Mouse (Mus musculus): Measurements from ENCODE around the gene Bmp2. TPM values are rescaled to one million over a fixed set of nuclear protein-coding genes. Genes with fewer than 3 reads are reported as not detected.

Gene Bmp2
- polyA plus RNA-seq, 1 experiment: 6.2 TPM

GRCm38 (mm10) chr2:133517867-133518266 is 34.1 kb upstream of the Bmp2 start:
- TF ChIP-seq POLR2A (IDR thresholded peaks at IDR 0.05; ENCODE audit: low read depth, low read length): no peak
- Histone ChIP-seq H3K4me3 (ENCODE audit: extremely low read depth, insufficient read depth, insufficient read length) (no peak overlapping the region), H3K27ac (ENCODE audit: insufficient read depth, low read length) (no peak overlapping the region), H3K4me1 (ENCODE audit: control insufficient read depth, insufficient read depth, insufficient read length) (no peaks in the 10 kb centered on the region), H3K27me3 (ENCODE audit: control insufficient read depth, insufficient read depth, low read length) (no peaks in the 10 kb centered on the region), H3K36me3 (ENCODE audit: control insufficient read depth, insufficient read depth, low read length) (no peaks in the 10 kb centered on the region)
- no peak for DNase-seq (ENCODE audit: low read depth in 1 of 2, low spot score in 2 of 2)
- 11% methylated on average over 2 of the region's 2 CpGs for WGBS

GRCm38 (mm10) chr2:133521193-133521592 is 30.8 kb upstream of the Bmp2 start:
- WGBS: 65% methylated on average over 5 of the region's 5 CpGs
- H3K4me1 ChIP-seq (ENCODE audit: control insufficient read depth, insufficient read depth, insufficient read length): no peaks in the 10 kb centered on the region
- TF ChIP-seq POLR2A (IDR thresholded peaks at IDR 0.05; ENCODE audit: low read depth, low read length) (no peak), CTCF (IDR thresholded peaks at IDR 0.05; ENCODE audit: extremely low read depth, insufficient read depth, insufficient read length, insufficient replicate concordance) (no peak)
- H3K36me3 ChIP-seq (ENCODE audit: control insufficient read depth, insufficient read depth, low read length): no peaks in the 10 kb centered on the region
- no peak for DNase-seq (ENCODE audit: low read depth in 1 of 2, low spot score in 2 of 2)
- no peaks in the 10 kb centered on the region for H3K27me3 ChIP-seq (ENCODE audit: control insufficient read depth, insufficient read depth, low read length)
- no peak overlapping the region for H3K27ac ChIP-seq (ENCODE audit: insufficient read depth, low read length)
- H3K4me3 ChIP-seq (ENCODE audit: extremely low read depth, insufficient read depth, insufficient read length): no peak overlapping the region

GRCm38 (mm10) chr2:133522121-133522520 is 29.8 kb upstream of the Bmp2 start:
- Histone ChIP-seq H3K36me3 (ENCODE audit: control insufficient read depth, insufficient read depth, low read length) (no peaks in the 10 kb centered on the region), H3K4me3 (ENCODE audit: extremely low read depth, insufficient read depth, insufficient read length) (no peak overlapping the region), H3K27ac (ENCODE audit: insufficient read depth, low read length) (no peak overlapping the region), H3K4me1 (ENCODE audit: control insufficient read depth, insufficient read depth, insufficient read length) (no peaks in the 10 kb centered on the region), H3K27me3 (ENCODE audit: control insufficient read depth, insufficient read depth, low read length) (no peaks in the 10 kb centered on the region)
- TF ChIP-seq CTCF (IDR thresholded peaks at IDR 0.05; ENCODE audit: extremely low read depth, insufficient read depth, insufficient read length, insufficient replicate concordance) (no peak), POLR2A (IDR thresholded peaks at IDR 0.05; ENCODE audit: low read depth, low read length) (no peak)
- no peak for DNase-seq (ENCODE audit: low read depth in 1 of 2, low spot score in 2 of 2)
- 91% methylated on average over 2 of the region's 2 CpGs for WGBS

GRCm38 (mm10) chr2:133525621-133526181 is 26.3 kb upstream of the Bmp2 start:
- 72% methylated on average over 4 of the region's 4 CpGs for WGBS
- H3K27ac ChIP-seq (ENCODE audit: insufficient read depth, low read length): no peak overlapping the region
- no peaks in the 10 kb centered on the region for H3K36me3 ChIP-seq (ENCODE audit: control insufficient read depth, insufficient read depth, low read length)
- no peak overlapping the region for H3K4me3 ChIP-seq (ENCODE audit: extremely low read depth, insufficient read depth, insufficient read length)
- H3K4me1 ChIP-seq (ENCODE audit: control insufficient read depth, insufficient read depth, insufficient read length): no peaks in the 10 kb centered on the region
- H3K27me3 ChIP-seq (ENCODE audit: control insufficient read depth, insufficient read depth, low read length): no peaks in the 10 kb centered on the region
- TF ChIP-seq CTCF (IDR thresholded peaks at IDR 0.05; ENCODE audit: extremely low read depth, insufficient read depth, insufficient read length, insufficient replicate concordance): no peak
- TF ChIP-seq POLR2A (IDR thresholded peaks at IDR 0.05; ENCODE audit: low read depth, low read length): no peak
- no peak for DNase-seq (ENCODE audit: low read depth in 1 of 2, low spot score in 2 of 2)

- 94% methylated on average over 9 of the region's 9 CpGs for WGBS
- no peak overlapping the region for H3K4me3 ChIP-seq (ENCODE audit: extremely low read depth, insufficient read depth, insufficient read length)
Measured at GRCm38 (mm10) chr2:133529396-133529795, 22.6 kb upstream of the Bmp2 start.

GRCm38 (mm10) chr2:133533073-133533472 is 18.9 kb upstream of the Bmp2 start:
- H3K27ac ChIP-seq (ENCODE audit: insufficient read depth, low read length): no peak overlapping the region
- 88% methylated on average over 3 of the region's 3 CpGs for WGBS
- no peak for TF ChIP-seq POLR2A (IDR thresholded peaks at IDR 0.05; ENCODE audit: low read depth, low read length)
- TF ChIP-seq CTCF (IDR thresholded peaks at IDR 0.05; ENCODE audit: extremely low read depth, insufficient read depth, insufficient read length, insufficient replicate concordance): no peak
- no peaks in the 10 kb centered on the region for H3K27me3 ChIP-seq (ENCODE audit: control insufficient read depth, insufficient read depth, low read length)
- H3K4me3 ChIP-seq (ENCODE audit: extremely low read depth, insufficient read depth, insufficient read length): no peak overlapping the region
- no peaks in the 10 kb centered on the region for H3K36me3 ChIP-seq (ENCODE audit: control insufficient read depth, insufficient read depth, low read length)
- no peak for DNase-seq (ENCODE audit: low read depth in 1 of 2, low spot score in 2 of 2)
- H3K4me1 ChIP-seq (ENCODE audit: control insufficient read depth, insufficient read depth, insufficient read length): no peaks in the 10 kb centered on the region

More at GRCm38 (mm10) chr2:133529396-133529795, 22.6 kb upstream of the Bmp2 start:
- DNase-seq (ENCODE audit: low read depth in 1 of 2, low spot score in 2 of 2): no peak
- TF ChIP-seq POLR2A (IDR thresholded peaks at IDR 0.05; ENCODE audit: low read depth, low read length) (no peak), CTCF (IDR thresholded peaks at IDR 0.05; ENCODE audit: extremely low read depth, insufficient read depth, insufficient read length, insufficient replicate concordance) (no peak)
- no peaks in the 10 kb centered on the region for H3K36me3 ChIP-seq (ENCODE audit: control insufficient read depth, insufficient read depth, low read length)
- H3K27ac ChIP-seq (ENCODE audit: insufficient read depth, low read length): no peak overlapping the region
- H3K4me1 ChIP-seq (ENCODE audit: control insufficient read depth, insufficient read depth, insufficient read length): no peaks in the 10 kb centered on the region
- H3K27me3 ChIP-seq (ENCODE audit: control insufficient read depth, insufficient read depth, low read length): no peaks in the 10 kb centered on the region

GRCm38 (mm10) chr2:133535481-133535880 is 16.5 kb upstream of the Bmp2 start:
- no peak for TF ChIP-seq POLR2A (IDR thresholded peaks at IDR 0.05; ENCODE audit: low read depth, low read length)
- Histone ChIP-seq H3K4me3 (ENCODE audit: extremely low read depth, insufficient read depth, insufficient read length) (no peak overlapping the region), H3K27ac (ENCODE audit: insufficient read depth, low read length) (no peak overlapping the region), H3K36me3 (ENCODE audit: control insufficient read depth, insufficient read depth, low read length) (no peaks in the 10 kb centered on the region), H3K27me3 (ENCODE audit: control insufficient read depth, insufficient read depth, low read length) (no peaks in the 10 kb centered on the region), H3K4me1 (ENCODE audit: control insufficient read depth, insufficient read depth, insufficient read length) (no peaks in the 10 kb centered on the region)
- DNase-seq (ENCODE audit: low read depth in 1 of 2, low spot score in 2 of 2): no peak
- WGBS: 80% methylated on average over 9 of the region's 9 CpGs
